Mouse (Mus musculus): ENCODE measurements at regions not wholly inside any gene's neighbourhood (a gene's known extent, or its start where the extent isn't known, plus 50 kb on each side); places are given as distances from the start of the nearest gene placed in this dataset.
"Not testable (repeated sequence)": the region's sequence is repeated elsewhere in the genome, so short reads cannot be mapped to it uniquely, and the experiment has no call there.

DNA sequence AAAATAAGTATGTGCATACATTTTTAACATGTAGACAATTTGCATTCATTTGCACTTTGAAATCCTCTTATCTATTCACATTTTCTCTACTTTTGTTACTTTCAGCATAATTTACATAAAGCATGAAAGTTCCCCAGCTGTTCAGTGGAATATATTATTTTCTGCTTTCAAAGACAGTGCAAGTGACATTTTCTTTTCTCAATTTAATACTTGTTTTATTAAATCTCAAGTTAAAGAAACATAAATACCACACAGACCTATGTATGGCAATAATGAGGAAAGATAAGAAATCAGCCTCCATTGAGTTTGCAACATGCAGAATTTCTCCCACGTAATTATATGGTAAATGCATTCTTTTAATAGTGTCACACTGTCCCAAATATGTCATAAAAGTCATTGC lies 1168.1 kb upstream of the Gje1 start:
- H3K4me1 ChIP-seq: no peaks in the 10 kb centered on the region
- H3K36me3 ChIP-seq: no peaks in the 10 kb centered on the region
- no peaks in the 10 kb centered on the region for H3K27me3 ChIP-seq
- H3K9me3 ChIP-seq: no peaks in the 10 kb centered on the region
- H3K9ac ChIP-seq: no peak overlapping the region
- no peak for ATAC-seq (ENCODE audit: borderline replicate concordance, extremely low read depth, low FRiP score, low TSS enrichment)
- H3K4me3 ChIP-seq: no peak overlapping the region
- no peak overlapping the region for H3K4me2 ChIP-seq
- WGBS: 52% methylated on average over 1 of the region's 1 CpGs
- no peak overlapping the region for H3K27ac ChIP-seq

DNA sequence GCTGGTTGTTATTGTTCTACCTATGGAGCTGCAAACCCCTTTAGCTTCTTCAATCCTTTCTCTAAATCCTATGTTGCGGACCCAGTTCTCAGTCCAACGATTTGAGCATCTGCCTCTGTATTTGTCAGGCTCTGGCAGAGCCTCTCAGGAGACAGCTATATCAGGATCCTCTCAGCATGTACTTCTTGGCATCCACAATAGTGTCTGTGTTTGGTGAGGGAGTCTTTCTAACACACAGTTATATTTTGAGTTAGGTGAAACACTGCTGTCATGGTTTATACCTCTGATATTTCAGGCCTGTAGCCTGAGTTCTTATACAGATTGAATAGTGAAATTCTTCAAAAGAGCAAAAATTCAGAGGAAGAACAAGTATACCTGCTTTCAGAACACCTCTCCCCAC lies 1150.0 kb upstream of the Gje1 start:
- ATAC-seq (ENCODE audit: borderline replicate concordance, extremely low read depth, low FRiP score, low TSS enrichment): no peak
- Histone ChIP-seq H3K4me2 (no peak overlapping the region), H3K4me1 (no peaks in the 10 kb centered on the region), H3K4me3 (no peak overlapping the region), H3K9ac (no peak overlapping the region), H3K27me3 (no peaks in the 10 kb centered on the region), H3K9me3 (no peaks in the 10 kb centered on the region), H3K36me3 (no peaks in the 10 kb centered on the region), H3K27ac (no peak overlapping the region)
- 75% methylated on average over 2 of the region's 2 CpGs for WGBS

GRCm38 (mm10) chr10:15866931-15867330 lies 1148.9 kb upstream of the Gje1 start:
- no peak overlapping the region for H3K4me3 ChIP-seq
- no peaks in the 10 kb centered on the region for H3K9me3 ChIP-seq
- H3K4me2 ChIP-seq: no peak overlapping the region
- no peak for ATAC-seq (ENCODE audit: borderline replicate concordance, extremely low read depth, low FRiP score, low TSS enrichment)
- no peaks in the 10 kb centered on the region for H3K36me3 ChIP-seq
- no peak overlapping the region for H3K9ac ChIP-seq
- H3K27me3 ChIP-seq: no peaks in the 10 kb centered on the region
- H3K27ac ChIP-seq: no peak overlapping the region
- H3K4me1 ChIP-seq: no peaks in the 10 kb centered on the region

GRCm38 (mm10) chr10:15841381-15841780 lies 1123.4 kb upstream of the Gje1 start:
- 61% methylated on average over 3 of the region's 3 CpGs for WGBS
- Histone ChIP-seq H3K4me3 (no peak overlapping the region), H3K4me2 (no peak overlapping the region), H3K9me3 (no peaks in the 10 kb centered on the region), H3K36me3 (no peaks in the 10 kb centered on the region), H3K9ac (no peak overlapping the region), H3K27me3 (no peaks in the 10 kb centered on the region), H3K4me1 (no peaks in the 10 kb centered on the region), H3K27ac (no peak overlapping the region)
- no peak for ATAC-seq (ENCODE audit: borderline replicate concordance, extremely low read depth, low FRiP score, low TSS enrichment)

- Histone ChIP-seq H3K9me3 (no peaks in the 10 kb centered on the region), H3K4me1 (no peaks in the 10 kb centered on the region), H3K4me2 (no peak overlapping the region), H3K27ac (no peak overlapping the region), H3K36me3 (no peaks in the 10 kb centered on the region), H3K4me3 (no peak overlapping the region), H3K9ac (no peak overlapping the region), H3K27me3 (no peaks in the 10 kb centered on the region)
- 87% methylated on average over 2 of the region's 2 CpGs for WGBS
- ATAC-seq (ENCODE audit: borderline replicate concordance, extremely low read depth, low FRiP score, low TSS enrichment): no peak
Observed at GRCm38 (mm10) chr10:15832338-15832737, 1114.3 kb upstream of the Gje1 start.

- Histone ChIP-seq H3K9ac (no peak overlapping the region), H3K4me3 (no peak overlapping the region), H3K36me3 (no peaks in the 10 kb centered on the region), H3K9me3 (no peaks in the 10 kb centered on the region), H3K4me2 (no peak overlapping the region), H3K4me1 (no peaks in the 10 kb centered on the region), H3K27ac (no peak overlapping the region), H3K27me3 (no peaks in the 10 kb centered on the region)
- ATAC-seq (ENCODE audit: borderline replicate concordance, extremely low read depth, low FRiP score, low TSS enrichment): no peak
- WGBS: 57% methylated on average over 1 of the region's 1 CpGs
Observed at GRCm38 (mm10) chr10:15825457-15825856, 1107.4 kb upstream of the Gje1 start.

- Histone ChIP-seq H3K9ac (no peak overlapping the region), H3K4me3 (no peak overlapping the region), H3K4me1 (no peaks in the 10 kb centered on the region), H3K27ac (no peak overlapping the region), H3K4me2 (no peak overlapping the region), H3K27me3 (no peaks in the 10 kb centered on the region), H3K9me3 (no peaks in the 10 kb centered on the region), H3K36me3 (no peaks in the 10 kb centered on the region)
- ATAC-seq (ENCODE audit: borderline replicate concordance, extremely low read depth, low FRiP score, low TSS enrichment): no peak
- WGBS: 69% methylated on average over 3 of the region's 3 CpGs
Observed at GRCm38 (mm10) chr10:15807271-15807670, 1089.3 kb upstream of the Gje1 start.

DNA sequence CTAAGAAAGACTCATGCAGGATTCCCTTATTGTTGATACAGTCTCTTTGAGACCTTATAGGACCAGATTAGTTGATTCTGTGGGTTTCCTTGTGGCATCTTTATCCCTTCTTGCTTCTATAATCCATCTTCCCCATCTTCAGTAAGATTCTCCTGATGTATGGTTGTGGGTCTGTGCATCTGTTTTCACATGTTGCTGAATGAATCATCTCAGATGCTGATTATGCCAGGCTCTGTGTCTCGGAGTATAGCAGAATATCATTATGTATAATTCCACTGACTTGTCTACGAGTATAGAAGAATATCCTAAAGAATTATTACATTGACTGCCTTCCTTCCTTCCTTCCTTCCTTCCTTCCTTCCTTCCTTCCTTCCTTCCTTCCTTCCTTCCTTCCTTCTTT lies 1087.8 kb upstream of the Gje1 start:
- Histone ChIP-seq H3K9me3 (no peaks in the 10 kb centered on the region), H3K36me3 (no peaks in the 10 kb centered on the region), H3K4me1 (no peaks in the 10 kb centered on the region), H3K27ac (no peak overlapping the region), H3K4me3 (no peak overlapping the region), H3K4me2 (no peak overlapping the region), H3K9ac (no peak overlapping the region), H3K27me3 (no peaks in the 10 kb centered on the region)
- WGBS: 66% methylated on average over 2 of the region's 2 CpGs
- ATAC-seq (ENCODE audit: borderline replicate concordance, extremely low read depth, low FRiP score, low TSS enrichment): no peak

GRCm38 (mm10) chr10:15793185-15793584 lies 1075.2 kb upstream of the Gje1 start:
- not testable (repeated sequence) for ATAC-seq (ENCODE audit: borderline replicate concordance, extremely low read depth, low FRiP score, low TSS enrichment); H3K9ac ChIP-seq; H3K4me1 ChIP-seq; H3K4me2 ChIP-seq; H3K27ac ChIP-seq; H3K27me3 ChIP-seq; H3K36me3 ChIP-seq; H3K9me3 ChIP-seq; H3K4me3 ChIP-seq

DNA sequence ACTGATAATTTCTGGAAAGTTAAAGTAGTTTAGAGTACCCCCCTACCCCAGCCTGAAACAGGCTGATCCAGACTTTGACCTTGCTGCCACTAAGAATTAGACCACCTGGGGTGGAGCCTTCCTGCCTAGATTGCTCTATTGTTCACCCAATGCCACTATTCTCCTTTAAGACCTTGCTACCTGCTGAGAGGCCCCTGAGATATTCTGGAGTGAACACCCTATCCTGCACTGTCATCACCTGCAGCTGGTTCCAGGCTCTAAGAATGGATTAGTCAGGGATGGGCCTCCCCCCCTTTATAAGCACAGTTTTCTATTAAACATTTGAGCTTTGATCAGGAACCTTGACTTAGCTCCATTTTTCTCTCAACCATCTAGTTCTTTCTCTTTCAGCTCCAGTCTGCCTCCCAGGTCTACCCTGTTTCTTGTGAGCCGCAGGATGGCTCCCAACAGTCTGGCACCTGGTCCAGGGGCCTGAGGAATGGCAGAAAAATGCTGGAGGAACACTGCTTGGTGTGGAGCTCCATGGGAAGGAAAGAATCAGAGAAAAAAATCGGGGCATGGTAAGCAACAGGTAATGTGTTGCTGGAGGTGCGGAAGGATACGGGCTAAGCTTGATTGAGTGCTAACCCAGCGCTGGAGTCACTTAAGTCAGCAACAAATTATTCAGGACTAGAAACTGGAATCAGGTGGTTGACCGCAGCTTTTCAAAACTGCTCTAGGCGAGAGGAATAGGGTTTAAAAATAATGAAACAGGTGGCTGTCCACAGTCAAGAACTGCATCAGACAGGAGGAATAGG lies 1073.7 kb upstream of the Gje1 start:
- Histone ChIP-seq H3K36me3 (no peaks in the 10 kb centered on the region), H3K9ac (no peak overlapping the region), H3K9me3 (no peaks in the 10 kb centered on the region), H3K4me1 (no peaks in the 10 kb centered on the region), H3K27me3 (no peaks in the 10 kb centered on the region), H3K4me2 (no peak overlapping the region), H3K4me3 (no peak overlapping the region), H3K27ac (no peak overlapping the region)
- 50% methylated on average over 7 of the region's 7 CpGs for WGBS
- no peak for ATAC-seq (ENCODE audit: borderline replicate concordance, extremely low read depth, low FRiP score, low TSS enrichment)

GRCm38 (mm10) chr10:15759983-15760723 lies 1042.1 kb upstream of the Gje1 start:
- no peak overlapping the region for H3K27ac ChIP-seq
- H3K27me3 ChIP-seq: no peaks in the 10 kb centered on the region
- 0 out of 2 replicates have a peak, but pooled peaks cover 3% of the 10 kb centered on the region for H3K4me1 ChIP-seq
- 7% methylated on average over 6 of the region's 6 CpGs for WGBS
- no peaks in the 10 kb centered on the region for H3K9me3 ChIP-seq
- ATAC-seq (ENCODE audit: borderline replicate concordance, extremely low read depth, low FRiP score, low TSS enrichment): peak; percentile 64; the same call in 1 of the 2 replicates
- no peaks in the 10 kb centered on the region for H3K36me3 ChIP-seq
- no peak overlapping the region for H3K4me2 ChIP-seq
- no peak overlapping the region for H3K9ac ChIP-seq
- H3K4me3 ChIP-seq: no peak overlapping the region

GRCm38 (mm10) chr10:15759576-15759975 lies 1041.6 kb upstream of the Gje1 start:
- ATAC-seq (ENCODE audit: borderline replicate concordance, extremely low read depth, low FRiP score, low TSS enrichment): no peak
- no peaks in the 10 kb centered on the region for H3K27me3 ChIP-seq
- no peak overlapping the region for H3K4me2 ChIP-seq
- no peak overlapping the region for H3K9ac ChIP-seq
- H3K4me3 ChIP-seq: no peak overlapping the region
- H3K36me3 ChIP-seq: no peaks in the 10 kb centered on the region
- H3K9me3 ChIP-seq: no peaks in the 10 kb centered on the region
- H3K27ac ChIP-seq: no peak overlapping the region
- H3K4me1 ChIP-seq: 0 out of 2 replicates have a peak, but pooled peaks cover 3% of the 10 kb centered on the region
- 13% methylated on average over 3 of the region's 3 CpGs for WGBS

All from lung, embryonic 15.5 days (tissue).